Mouse (Mus musculus): Measurements from ENCODE around the gene Pde4c.

Gene Pde4c

DNA sequence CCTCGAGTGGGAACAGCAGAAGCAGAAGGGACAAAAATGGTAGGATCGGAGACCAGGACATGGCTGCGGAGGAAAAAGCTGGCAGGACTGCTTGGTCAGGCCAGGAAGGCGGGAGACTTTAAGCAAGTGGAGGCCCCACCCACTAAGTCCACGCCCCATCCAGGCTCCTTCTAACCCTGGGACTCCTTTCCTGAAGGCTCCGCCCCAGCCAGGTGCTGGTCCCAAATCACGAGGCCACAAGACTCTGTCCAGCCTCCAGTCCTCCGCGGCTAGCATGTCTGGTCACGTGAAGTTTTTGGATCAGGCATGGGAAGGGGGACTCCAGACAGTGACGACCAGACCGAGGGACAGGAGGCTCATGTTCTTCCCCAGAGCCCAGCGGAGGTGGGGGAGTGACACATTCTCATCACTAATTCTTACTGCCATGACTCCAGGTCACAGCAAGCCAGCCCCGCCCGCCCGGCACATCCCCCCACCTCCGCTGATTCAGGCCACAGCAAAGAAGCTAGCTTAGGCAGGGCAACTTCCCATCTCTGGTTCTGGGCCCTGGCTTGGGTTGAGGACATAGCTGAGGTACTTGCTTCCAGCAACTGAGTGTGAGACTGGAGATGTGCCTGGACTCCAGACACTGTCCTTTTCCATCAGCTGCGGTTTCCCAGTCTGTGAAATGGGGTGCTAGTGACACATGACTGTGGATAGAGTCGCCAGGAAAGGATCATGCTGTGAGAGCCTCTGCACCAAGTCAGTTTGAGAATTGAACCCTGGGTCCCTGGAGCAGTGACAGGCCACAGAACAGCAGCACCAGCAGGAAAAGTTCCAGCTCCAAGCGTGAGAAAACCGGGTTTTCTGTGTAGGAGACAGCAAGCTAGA, 43.3 kb downstream of the Pde4c start:
- peak; percentile 68 to 81 for DNase-seq (ENCODE audit: low spot score in 2 of 2)

DNA sequence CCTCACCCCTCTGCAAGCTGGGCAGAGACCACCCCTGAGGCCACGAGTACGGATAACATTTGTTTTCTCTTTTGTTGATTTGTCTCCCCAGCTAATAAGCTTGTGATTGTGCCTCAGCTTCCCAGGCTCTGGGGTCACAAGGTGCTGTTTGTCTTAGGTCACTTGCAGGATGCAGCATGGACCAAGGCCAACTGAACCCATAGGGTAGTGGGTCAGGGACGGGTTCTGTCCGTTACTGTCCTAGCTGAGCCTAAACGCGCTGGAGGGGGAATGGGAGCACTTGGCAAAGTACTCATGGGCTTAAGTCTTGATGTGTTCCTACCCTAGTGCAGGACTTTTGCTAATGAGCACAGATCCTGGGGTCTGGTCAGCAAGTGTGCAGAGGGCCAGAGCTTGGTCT, 44.0 kb downstream of the Pde4c start:
- DNase-seq (ENCODE audit: low spot score in 2 of 2) = no peak

DNA sequence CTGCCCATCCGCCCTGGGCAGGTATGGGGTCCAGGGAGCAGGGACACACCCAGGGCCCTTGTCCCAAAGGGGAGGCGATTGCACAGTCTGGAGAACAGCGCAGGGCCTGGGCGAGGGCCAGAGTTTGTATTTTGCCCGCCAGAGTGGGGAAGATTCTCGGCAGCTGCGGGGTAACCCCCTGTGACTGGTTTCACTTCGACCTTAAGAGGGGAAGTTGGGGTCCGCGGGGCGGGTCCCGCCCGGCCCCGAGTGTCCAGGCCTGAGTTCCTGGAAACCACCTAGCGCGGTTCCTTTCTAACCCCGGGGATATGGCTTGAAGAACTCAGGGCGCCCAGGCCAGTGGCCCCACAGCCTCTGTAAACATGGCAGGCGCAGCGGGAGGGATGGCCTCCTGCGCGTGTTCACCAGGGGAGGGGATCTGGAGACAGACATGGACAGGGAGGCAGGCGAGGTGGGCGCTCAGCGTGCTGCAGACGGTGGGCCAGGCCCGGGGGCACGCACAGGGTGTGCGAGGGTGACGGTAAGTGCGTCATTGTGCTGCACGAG, 44.8 kb downstream of the Pde4c start:
- DNase-seq (ENCODE audit: low spot score in 2 of 2) = peak in 1 of 2 experiments; percentile 65

DNA sequence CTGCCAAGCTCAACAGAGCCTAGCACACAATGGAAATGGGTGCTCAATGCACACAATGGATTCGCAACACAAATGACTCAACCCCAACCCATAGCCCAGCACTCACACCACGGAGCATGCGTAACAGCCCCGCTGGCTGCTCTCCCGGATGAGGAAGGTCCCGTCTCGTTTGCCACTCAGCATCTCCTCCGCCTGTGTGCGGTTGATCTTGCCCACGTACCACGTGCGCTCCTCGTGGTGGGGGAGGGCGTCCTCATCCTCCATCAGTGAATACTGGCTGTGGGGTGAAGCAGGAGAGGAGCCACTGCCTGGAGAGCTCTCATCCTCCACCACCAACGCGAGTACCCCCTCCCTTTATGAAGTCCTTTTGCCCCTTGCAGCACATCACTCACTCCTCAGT, 45.4 kb downstream of the Pde4c start:
- peak in 1 of 2 experiments; percentile 41 for DNase-seq (ENCODE audit: low spot score in 2 of 2)

DNA sequence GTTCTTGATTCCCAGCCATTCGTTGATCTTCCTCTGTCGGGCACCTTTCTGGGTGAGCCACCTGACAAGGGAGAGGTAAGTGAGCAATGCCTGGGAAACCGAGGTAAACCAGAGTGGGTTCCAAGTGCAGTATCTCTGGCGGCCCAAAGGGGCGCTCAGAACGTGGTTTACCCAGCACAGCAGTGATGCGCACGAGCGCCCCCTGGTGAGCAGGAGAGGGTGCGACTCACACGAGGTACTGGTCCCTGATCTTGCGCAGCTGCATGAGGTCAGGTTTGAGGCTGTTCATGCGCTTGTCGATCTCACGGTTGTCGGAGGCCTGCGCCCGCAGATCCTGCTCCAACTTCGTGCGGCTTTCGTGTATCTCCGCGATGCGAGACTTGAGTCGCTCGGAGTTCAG, 45.8 kb downstream of the Pde4c start:
- DNase-seq (ENCODE audit: low spot score in 2 of 2) = peak; percentile 86 to 90

DNA sequence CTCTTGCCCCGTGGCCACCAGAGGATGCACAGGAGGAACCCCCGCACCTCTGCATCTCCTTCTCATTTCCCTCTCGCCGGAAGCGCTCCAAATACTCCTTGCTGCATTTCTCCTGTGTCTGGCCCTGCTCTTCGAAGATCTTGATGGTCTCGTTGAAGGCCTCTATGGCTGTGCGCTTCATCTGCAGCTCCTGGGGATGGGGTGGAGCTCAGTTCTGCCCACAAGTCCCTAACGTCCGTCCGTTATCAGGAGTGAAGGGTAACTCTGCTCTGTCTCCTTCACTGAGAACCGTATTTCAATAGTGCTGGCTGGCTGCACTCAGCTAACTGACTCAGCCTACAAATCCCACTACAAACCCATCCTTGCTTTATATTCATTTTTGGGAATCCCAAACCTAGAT, 46.3 kb downstream of the Pde4c start:
- no peak for DNase-seq (ENCODE audit: low spot score in 2 of 2)

DNA sequence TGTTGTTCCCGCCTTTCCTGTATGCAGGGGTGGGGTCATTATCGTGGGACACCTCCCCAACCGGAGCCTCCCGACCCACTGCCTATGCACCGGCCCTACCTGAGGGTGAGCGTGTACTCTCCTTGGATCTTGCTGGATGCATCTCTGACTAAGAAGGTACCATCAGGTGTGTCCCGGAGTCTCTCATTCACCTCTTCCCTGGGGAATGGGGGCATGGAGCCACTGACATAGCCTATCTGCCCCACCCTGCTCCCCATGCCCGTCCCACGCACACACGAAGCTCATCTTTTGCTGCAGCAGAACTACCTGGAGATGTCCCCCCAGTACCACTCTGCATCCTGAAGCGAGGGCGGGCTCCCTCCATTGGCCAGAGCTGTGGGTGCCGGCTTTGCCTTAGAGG, 47.2 kb downstream of the Pde4c start:
- DNase-seq (ENCODE audit: low spot score in 2 of 2) = no peak

DNA sequence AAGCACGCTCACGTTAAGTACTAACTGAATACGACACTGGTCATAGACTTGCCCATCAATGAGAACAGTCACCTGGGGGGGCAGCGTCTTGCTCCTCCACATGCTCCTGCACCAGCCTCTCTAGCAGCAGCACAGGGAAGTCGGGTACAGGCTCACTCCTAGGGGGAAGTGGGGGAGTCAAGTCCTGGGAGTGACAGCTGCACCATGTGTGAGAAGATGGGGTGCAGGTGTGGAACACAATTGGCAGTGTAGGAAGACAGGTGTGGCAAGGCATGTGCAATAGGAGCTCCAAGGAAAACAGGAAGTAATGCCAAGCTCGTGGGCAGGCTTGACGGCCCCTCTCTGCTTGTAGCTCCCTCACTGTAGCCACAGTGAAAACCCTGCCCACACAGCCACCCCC, 47.7 kb downstream of the Pde4c start:
- no peak for DNase-seq (ENCODE audit: low spot score in 2 of 2)

DNA sequence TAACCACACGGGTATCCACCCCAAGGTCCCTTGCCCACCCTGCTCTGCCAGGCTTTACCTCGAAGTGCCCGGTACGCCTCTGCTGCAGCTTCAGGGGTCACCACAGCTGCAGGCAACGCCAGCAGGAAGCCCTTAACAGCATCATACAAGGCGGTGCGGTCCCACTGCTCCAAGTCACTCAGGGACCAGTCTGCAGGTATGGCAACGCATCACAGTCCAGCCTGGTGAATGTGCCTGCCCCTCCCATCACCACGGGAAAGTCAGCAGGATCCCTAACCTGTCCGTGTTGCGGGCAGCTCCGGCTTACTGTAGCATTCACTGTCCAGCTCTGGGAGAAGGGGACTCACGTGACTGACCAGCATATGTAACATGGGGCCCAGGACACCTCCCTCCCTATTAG, 48.6 kb downstream of the Pde4c start:
- DNase-seq (ENCODE audit: low spot score in 2 of 2) = no peak

DNA sequence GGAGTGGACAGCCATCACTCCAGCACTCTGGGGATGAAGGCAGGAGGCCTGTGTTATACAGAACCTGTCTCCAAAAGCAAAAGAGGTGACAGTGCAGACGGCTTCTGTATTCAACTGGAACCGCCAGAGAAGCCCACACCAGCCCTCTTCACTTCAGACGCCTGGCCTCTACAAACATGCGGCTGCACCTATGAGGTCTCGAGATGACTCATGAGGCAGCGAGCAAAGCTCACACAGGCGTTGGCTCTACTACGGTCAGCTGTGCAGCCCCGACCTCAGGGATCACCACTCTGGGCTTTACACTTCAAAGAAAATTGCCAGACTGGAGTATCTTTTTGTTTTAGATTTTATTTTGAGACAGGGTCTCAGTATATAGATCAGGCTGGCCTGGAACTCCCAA, 49.4 kb downstream of the Pde4c start:
- no peak for DNase-seq (ENCODE audit: low spot score in 2 of 2)

DNA sequence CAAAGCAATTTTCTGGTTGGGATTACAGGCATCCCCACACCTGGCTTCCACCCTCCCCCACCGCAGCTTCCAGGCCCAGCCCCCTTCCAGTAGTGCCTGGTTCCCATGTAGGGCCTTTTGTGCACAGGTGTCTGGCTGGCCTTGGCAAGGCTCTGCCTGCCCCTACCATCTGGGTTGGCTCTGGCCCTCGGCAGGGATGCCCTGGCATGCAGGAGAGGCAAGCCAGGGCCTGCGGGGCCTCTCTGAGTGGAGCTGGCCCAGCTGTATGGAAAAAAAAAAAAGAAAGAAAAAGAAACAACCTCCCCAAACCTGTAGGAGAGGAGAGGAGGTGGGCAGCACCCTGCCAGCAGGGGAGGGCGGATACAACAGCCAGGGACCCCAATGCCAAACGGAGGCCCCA, 49.9 kb downstream of the Pde4c start:
- no peak for DNase-seq (ENCODE audit: low spot score in 2 of 2)

DNA sequence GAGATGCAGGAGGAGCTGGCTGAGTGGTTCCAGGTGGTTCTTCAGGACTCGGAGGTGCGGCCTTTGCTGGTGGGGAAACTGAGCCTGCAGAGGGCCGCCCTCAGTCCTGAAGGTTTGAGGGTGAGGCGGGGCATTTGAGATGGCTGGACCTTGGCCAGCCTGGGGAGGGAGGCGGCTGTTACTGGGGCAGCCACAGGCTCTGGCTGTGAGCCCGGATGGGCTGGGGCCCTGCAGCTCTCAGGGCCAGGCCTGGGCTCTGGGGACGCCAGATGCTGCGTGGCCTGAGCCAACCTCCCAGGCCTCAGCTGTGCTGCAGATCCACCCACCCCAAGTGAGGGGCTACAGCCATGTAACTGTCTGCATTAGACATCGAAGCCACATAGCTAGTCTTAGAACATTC, 50.3 kb downstream of the Pde4c start:
- peak; percentile 91 for DNase-seq (ENCODE audit: low spot score in 2 of 2)

DNA sequence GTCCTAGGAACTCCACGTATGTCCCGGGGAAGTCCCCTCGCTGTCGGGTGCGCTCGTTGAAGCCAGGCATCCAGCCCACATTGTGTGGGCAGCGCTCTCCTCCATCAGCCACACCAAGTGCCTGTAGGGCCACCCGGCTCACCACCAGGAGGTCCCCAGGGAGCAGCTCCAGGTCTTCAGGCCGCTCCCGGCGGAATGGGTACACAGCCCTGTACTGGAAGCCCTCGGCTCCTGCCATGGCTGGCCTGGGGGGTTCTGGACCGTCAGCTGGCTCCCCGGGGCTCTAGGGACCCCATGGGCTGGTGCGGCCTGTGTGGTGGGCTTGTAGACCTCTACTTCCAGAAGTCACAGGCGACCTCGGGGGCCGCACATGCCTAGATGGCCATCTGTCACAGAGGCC, 51.2 kb downstream of the Pde4c start:
- DNase-seq (ENCODE audit: low spot score in 2 of 2) = no peak

DNA sequence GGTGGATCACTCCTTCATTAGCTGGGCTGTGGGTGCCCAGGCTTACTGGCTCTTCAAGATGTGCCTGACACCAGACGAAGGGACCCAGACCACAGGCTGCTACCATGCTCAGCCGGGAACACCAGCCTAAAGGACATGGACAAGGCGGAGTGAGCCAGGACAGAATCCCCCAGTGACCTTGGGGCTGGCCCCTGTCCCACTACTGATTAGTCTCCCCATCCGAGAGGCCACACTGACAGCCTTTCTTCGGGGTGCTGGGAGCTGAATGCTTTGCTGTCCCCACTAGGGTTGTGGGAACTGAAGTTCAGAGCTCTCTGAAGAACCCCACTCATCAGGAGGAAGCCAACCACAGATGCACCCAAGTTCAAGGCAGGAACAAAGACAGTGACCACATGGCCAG, 51.7 kb downstream of the Pde4c start:
- peak in 1 of 2 experiments; percentile 54 for DNase-seq (ENCODE audit: low spot score in 2 of 2)

DNA sequence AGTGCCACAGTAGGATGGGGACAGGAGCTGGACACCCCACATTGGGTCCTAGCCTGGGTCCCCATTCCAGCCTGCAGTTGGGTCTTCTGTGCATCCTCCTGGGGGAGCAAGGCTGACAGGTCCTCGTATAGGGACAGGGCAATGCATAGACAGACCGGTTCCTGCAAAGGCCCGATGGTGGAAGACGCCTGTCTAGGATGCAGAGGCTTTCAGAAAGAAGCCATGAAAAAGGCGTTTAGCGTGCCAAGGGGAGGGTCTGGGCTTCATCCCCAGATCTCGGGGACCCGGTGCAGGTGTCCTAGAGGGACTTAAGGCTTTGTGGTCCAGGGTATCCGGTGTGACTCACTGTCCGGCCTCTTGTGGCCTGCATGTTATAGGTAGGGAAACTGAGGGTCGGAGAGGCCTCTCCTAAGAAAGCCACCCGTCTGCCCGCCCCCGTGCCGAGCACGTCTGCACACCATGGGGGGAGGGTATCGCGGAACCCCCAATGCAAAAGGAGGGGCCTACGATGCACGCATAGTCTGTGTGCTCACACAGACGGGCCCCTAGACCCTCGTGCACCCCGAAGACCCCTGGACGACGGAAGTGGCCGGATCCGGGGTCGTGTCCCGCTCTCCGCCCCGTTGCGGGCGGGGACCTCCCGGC, 52.5 kb downstream of the Pde4c start:
- peak; percentile 49 to 56 for DNase-seq (ENCODE audit: low spot score in 2 of 2)

DNA sequence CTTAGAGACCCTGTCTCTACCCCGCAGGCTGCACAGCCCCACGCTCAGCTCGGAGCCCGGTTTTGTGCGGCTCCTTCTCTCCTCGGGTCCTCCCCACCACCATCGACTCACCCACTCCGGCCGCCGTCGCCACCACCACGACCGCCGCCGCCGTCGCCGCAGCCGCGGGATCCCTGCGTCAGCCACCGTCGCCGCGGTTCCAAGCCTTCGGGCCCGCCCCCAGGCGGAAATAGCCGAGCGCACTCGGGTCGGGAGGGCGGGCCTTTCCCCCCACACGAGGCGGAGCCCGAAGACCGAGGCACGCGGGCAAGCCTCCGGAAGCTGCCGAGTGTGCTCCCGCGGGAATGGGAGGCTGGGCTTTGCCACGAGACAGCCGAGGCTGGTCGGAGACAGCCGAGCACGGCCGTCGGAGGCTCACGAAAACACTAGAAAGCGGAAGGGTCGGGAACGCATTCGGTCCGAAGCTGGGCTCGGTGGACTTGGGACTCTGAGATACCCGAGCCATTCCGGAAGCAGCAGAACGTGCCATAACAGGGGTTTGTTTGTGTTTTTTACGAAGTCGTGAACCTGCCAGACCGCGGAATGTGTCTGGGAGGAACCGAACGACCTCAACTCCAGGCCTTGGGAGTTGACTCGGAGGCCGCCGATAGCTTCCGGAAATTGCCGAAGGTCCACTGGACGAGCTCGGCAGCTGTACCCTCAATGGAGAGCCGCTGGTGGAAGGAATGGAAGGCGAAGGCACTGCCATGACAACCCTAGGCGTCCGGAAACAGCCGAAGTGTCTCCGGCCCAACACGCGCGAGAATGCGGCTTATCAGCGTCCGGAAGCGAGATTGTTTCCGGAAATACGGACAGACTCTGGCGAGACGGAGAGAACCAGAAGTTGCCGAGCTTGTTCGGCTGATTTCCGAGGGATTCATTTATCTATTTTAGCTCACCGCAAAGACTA, 53.2 kb downstream of the Pde4c start, which contains the start of gene Pik3r2:
Gene Pik3r2 (minus strand): TSS at position 218 of the 949 bp plus-strand sequence.
- DNase-seq (ENCODE audit: low spot score in 2 of 2) = peak; percentile 95 to 97

DNA sequence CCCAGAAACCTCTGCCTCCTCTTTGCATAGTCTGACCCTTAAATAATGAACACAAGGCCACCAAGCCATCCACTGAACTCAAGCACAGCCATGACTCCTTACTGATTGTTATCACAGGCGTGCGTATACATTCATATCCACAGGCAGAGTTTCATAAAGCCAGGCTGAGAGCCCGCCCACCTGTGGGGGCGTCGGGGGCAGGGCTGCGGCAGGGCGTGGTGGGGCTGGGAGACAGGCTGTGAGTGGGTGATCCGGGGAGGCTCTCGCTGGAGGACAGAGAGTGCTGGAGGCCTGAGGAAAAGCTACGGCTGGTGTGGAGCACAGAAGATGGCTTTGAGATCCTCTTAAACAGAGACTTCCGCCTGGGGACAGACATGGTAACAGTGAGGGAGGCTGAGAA, 56.6 kb downstream of the Pde4c start:
- no peak for DNase-seq (ENCODE audit: low spot score in 2 of 2)

DNA sequence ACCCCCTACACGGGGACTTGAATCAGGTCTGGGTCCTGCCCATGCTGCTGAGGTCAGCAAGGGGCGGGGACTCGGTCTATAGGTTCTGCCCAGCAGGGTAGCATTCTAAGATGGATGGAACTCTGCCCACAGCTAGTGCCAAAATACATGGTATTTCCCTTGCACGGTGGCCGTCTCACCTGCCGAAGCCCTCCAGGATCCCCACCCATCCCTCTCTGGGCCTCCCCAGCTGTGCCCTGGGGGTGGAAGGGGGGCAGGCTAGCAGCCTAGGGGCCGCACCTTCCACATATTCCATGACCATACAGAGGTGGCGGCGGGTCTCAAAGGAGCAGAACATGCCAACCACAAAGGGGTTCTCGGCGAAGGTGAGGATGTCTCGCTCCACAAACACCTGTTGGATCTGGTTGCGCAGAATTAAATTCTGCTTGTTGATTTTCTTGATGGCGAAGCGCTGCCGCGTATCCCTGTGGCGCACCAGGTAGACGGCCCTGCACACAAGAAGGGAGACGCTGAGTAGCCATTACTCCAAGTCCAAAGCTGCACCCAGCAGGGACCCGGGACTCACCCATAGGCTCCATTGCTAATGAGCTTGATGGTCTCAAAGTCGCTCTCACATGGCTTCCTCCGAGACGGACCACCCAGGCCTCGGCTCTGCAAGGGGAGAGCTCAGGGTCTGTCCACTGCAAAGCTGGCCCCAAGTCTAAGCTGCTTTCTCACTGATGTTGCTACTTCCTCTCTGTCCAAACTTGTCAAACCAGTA, 63.0 kb downstream of the Pde4c start:
- DNase-seq (ENCODE audit: low spot score in 2 of 2) = no peak

DNA sequence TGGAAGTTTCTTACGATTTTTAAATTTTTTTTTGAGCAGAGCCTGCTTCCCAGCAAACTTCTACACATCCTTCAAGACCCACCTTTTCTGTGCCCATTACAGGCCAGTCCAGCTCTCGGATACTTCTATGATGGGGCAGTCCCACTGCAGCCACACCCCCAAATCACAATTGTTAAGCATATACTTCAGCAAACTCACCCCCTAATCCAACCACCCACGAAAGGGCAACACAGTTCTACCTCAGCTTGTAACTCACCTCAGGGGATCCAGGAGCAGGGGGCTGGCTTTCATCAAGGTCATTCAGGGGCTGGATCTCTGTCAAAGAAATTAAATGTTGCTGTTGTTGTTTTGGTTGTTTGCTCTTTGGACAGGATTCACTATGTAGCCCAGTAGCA, 63.5 kb downstream of the Pde4c start:
- no peak for DNase-seq (ENCODE audit: low spot score in 2 of 2)

DNA sequence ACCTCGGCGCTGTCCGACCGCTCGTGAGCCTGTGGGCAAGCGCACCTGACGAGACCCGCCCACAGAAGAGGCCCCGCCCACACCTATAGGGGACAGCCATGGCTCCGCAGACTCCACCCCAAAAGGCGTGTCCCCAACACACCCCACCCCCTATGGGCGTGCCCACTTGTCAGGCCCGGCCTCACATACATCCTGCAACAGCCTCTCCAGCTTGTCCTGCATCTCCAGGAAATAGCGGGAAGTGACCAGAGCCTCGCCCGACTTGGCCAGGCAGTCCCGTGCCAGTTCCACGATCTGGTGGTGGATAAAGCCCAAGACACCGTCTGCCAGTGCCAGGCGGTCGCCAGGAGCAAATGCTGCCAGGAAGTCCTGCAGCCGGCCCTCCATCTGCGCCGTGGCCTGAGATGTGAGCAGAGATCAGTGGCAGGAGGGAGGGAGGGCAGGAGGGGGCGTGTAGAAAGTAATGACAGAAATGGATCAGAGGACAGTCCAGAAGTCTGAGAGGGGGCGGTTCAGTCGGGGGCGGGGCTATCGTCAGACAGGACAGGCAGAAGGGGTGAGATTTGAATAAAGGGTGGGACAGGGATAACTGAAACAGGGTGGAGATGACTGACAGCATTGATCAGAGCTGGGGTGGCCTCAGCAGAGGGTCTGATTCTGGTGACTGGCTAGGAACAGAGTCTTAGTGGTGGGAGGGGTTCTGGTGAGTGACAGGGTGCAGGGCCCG, 64.6 kb downstream of the Pde4c start:
- no peak for DNase-seq (ENCODE audit: low spot score in 2 of 2)
